Mouse (Mus musculus): ENCODE results near the gene Dmxl2.

Dmxl2 gene

GRCm38 (mm10) chr9:54499791-54500190 is 1.6 kb downstream of the Dmxl2 start:
- DNase-seq (ENCODE audit: low spot score in 2 of 2), result no peak

GRCm38 (mm10) chr9:54499291-54499690 is 2.1 kb downstream of the Dmxl2 start:
- no peak for DNase-seq (ENCODE audit: low spot score in 2 of 2)

GRCm38 (mm10) chr9:54490431-54490830 is 11.0 kb downstream of the Dmxl2 start:
- no peak for DNase-seq (ENCODE audit: low spot score in 2 of 2)

GRCm38 (mm10) chr9:54489599-54489998 is 11.8 kb downstream of the Dmxl2 start:
- DNase-seq (ENCODE audit: low spot score in 2 of 2), result no peak

- DNase-seq (ENCODE audit: low spot score in 2 of 2), result no peak
These were observed 16.5 kb downstream of the Dmxl2 start for GRCm38 (mm10) chr9:54484927-54485326.

- no peak for DNase-seq (ENCODE audit: low spot score in 2 of 2)
These were observed 18.2 kb downstream of the Dmxl2 start for GRCm38 (mm10) chr9:54483215-54483614.

- DNase-seq (ENCODE audit: low spot score in 2 of 2), result no peak
These were observed 18.7 kb downstream of the Dmxl2 start for GRCm38 (mm10) chr9:54482763-54483162.

GRCm38 (mm10) chr9:54479054-54479453 is 22.4 kb downstream of the Dmxl2 start:
- no peak for DNase-seq (ENCODE audit: low spot score in 2 of 2)

GRCm38 (mm10) chr9:54478117-54478516 is 23.3 kb downstream of the Dmxl2 start:
- DNase-seq (ENCODE audit: low spot score in 2 of 2), result no peak

GRCm38 (mm10) chr9:54474546-54474945 is 26.9 kb downstream of the Dmxl2 start:
- DNase-seq (ENCODE audit: low spot score in 2 of 2), result no peak

GRCm38 (mm10) chr9:54474031-54474430 is 27.4 kb downstream of the Dmxl2 start:
- DNase-seq (ENCODE audit: low spot score in 2 of 2), result no peak

- DNase-seq (ENCODE audit: low spot score in 2 of 2), result no peak
These were observed 28.6 kb downstream of the Dmxl2 start for GRCm38 (mm10) chr9:54472784-54473183.

- no peak for DNase-seq (ENCODE audit: low spot score in 2 of 2)
These were observed 32.1 kb downstream of the Dmxl2 start for GRCm38 (mm10) chr9:54469339-54469738.

- DNase-seq (ENCODE audit: low spot score in 2 of 2), result no peak
These were observed 33.9 kb downstream of the Dmxl2 start for GRCm38 (mm10) chr9:54467433-54467933.

- no peak for DNase-seq (ENCODE audit: low spot score in 2 of 2)
These were observed 37.9 kb downstream of the Dmxl2 start for GRCm38 (mm10) chr9:54463483-54464054.

- DNase-seq (ENCODE audit: low spot score in 2 of 2), result no peak
These were observed 62.4 kb downstream of the Dmxl2 start for GRCm38 (mm10) chr9:54439015-54439414.

- DNase-seq (ENCODE audit: low spot score in 2 of 2), result no peak
These were observed 63.2 kb downstream of the Dmxl2 start for GRCm38 (mm10) chr9:54438246-54438645.

GRCm38 (mm10) chr9:54416238-54416637 is 85.2 kb downstream of the Dmxl2 start:
- no peak for DNase-seq (ENCODE audit: low spot score in 2 of 2)

- DNase-seq (ENCODE audit: low spot score in 2 of 2), result no peak
These were observed 144.7 kb downstream of the Dmxl2 start for GRCm38 (mm10) chr9:54356756-54357155.

GRCm38 (mm10) chr9:54342026-54342425 is 159.4 kb downstream of the Dmxl2 start:
- no peak for DNase-seq (ENCODE audit: low spot score in 2 of 2)

- no peak for DNase-seq (ENCODE audit: low spot score in 2 of 2)
These were observed 164.8 kb downstream of the Dmxl2 start for GRCm38 (mm10) chr9:54336532-54337144.

GRCm38 (mm10) chr9:54335582-54335981 is 165.8 kb downstream of the Dmxl2 start:
- no peak for DNase-seq (ENCODE audit: low spot score in 2 of 2)

- no peak for DNase-seq (ENCODE audit: low spot score in 2 of 2)
These were observed 172.2 kb downstream of the Dmxl2 start for GRCm38 (mm10) chr9:54329201-54329600.

- no peak for DNase-seq (ENCODE audit: low spot score in 2 of 2)
These were observed 178.0 kb downstream of the Dmxl2 start for GRCm38 (mm10) chr9:54323456-54323855.

All from spleen, postnatal 36 days (tissue).